Mouse (Mus musculus) stomach, postnatal 0 days (tissue): ENCODE results near the gene Urad. TPM values are rescaled to one million over a fixed set of nuclear protein-coding genes. Genes with fewer than 3 reads are reported as not detected.
A peak's percentile ranks its signal among the peaks of the same experiment; 100 is the strongest.

Source experiments
- ATAC-seq: fragments of 200-750 bp; cut with Nextera tagmentation; 2 replicates; pipeline ENCODE4 v1.8.0; 2017; ENCODE audit not compliant: low FRiP score, low TSS enrichment
- DNase-seq: peaks from one replicate; pipeline ENCODE4 v3.0.0-alpha.2; 2016; ENCODE audit warnings: low spot score
- H3K27ac ChIP-seq: fragments of 300-500 bp; sonication (generic); replicated peaks from 2 replicates; pipeline ENCODE4 v1.5.1; 2014; ENCODE audit warnings: mild to moderate bottlenecking, control low read depth
- H3K27me3 ChIP-seq: fragments of 300-500 bp; sonication (generic); 2 replicates; pipeline ENCODE4 v1.6.1; 2014; ENCODE audit warnings: low read length; ENCODE audit not compliant: control insufficient read depth, insufficient read depth
- H3K36me3 ChIP-seq: fragments of 300-500 bp; sonication (generic); 2 replicates; pipeline ENCODE4 v1.6.1; 2014; ENCODE audit warnings: low read length, mixed read lengths; ENCODE audit not compliant: control insufficient read depth, insufficient read depth
- H3K4me1 ChIP-seq: fragments of 300-500 bp; sonication (generic); replicated peaks from 2 replicates; pipeline ENCODE4 v1.6.1; 2014; ENCODE audit warnings: antibody characterized with exemption; ENCODE audit not compliant: control insufficient read depth, insufficient read depth
- H3K4me2 ChIP-seq: fragments of 300-500 bp; sonication (generic); replicated peaks from 2 replicates; pipeline ENCODE4 v1.6.1; 2014; ENCODE audit warnings: low read depth, mild to moderate bottlenecking, control low read depth, moderate library complexity
- H3K4me3 ChIP-seq: fragments of 300-500 bp; sonication (generic); 2 replicates; pipeline ENCODE4 v1.5.1; 2014; ENCODE audit warnings: low read depth, low read length, control low read depth
- H3K9ac ChIP-seq: fragments of 300-500 bp; sonication (generic); 2 replicates; pipeline ENCODE4 v1.6.1; 2014; ENCODE audit warnings: mild to moderate bottlenecking, low read length, control low read depth, mixed read lengths
- H3K9me3 ChIP-seq: fragments of 300-500 bp; sonication (generic); 2 replicates; pipeline ENCODE4 v1.6.1; 2016; ENCODE audit warnings: low read length; ENCODE audit not compliant: control insufficient read depth
- CTCF ChIP-seq: IDR thresholded peaks from 2 replicates; pipeline ENCODE4 v1.5.1; 2016; ENCODE audit warnings: antibody characterized with exemption, low read depth, mild to moderate bottlenecking, moderate library complexity
- EP300 ChIP-seq: optimal IDR thresholded peaks from 2 replicates; pipeline ENCODE3; 2016; ENCODE audit warnings: antibody characterized with exemption
- WGBS: fragments of 180-500 bp; shearing (Covaris S2); extraction: QIAGEN DNeasy Blood & Tissue Kit; methylation state at CpG from one replicate; pipeline ENCODE4 v1.1.7; 2014; 5-methylcytosine and 5-hydroxymethylcytosine counted together
- polyA plus RNA-seq: library from polyadenylated mRNA; unstranded; fragments of >200 nt; fragmentation: Nextera tagmentation; extraction: Ambion mirVana; gene quantifications from 2 replicates; pipeline ENCODE4 v1.2.1, GENCODE M21; 2015

The Urad gene
- polyA plus RNA-seq, 1 experiment from 2014 or later: not detected

GRCm38 (mm10) chr5:147332711-147333110 lies 10.5 kb upstream of the Urad start:
- H3K4me3 ChIP-seq: no peak overlapping the region
- no peak overlapping the region for H3K9ac ChIP-seq
- no peak for DNase-seq
- H3K27me3 ChIP-seq: no peaks in the 10 kb centered on the region
- no peak for TF ChIP-seq CTCF
- no peak for TF ChIP-seq EP300
- WGBS: 23% methylated on average over 7 of the region's 7 CpGs
- no peaks in the 10 kb centered on the region for H3K4me1 ChIP-seq
- H3K4me2 ChIP-seq: no peak overlapping the region
- no peak overlapping the region for H3K27ac ChIP-seq
- no peaks in the 10 kb centered on the region for H3K9me3 ChIP-seq
- no peaks in the 10 kb centered on the region for H3K36me3 ChIP-seq
- ATAC-seq: no peak

- no peak for DNase-seq
- no peaks in the 10 kb centered on the region for H3K36me3 ChIP-seq
- no peak overlapping the region for H3K27ac ChIP-seq
- no peaks in the 10 kb centered on the region for H3K9me3 ChIP-seq
- H3K27me3 ChIP-seq: no peaks in the 10 kb centered on the region
- no peak overlapping the region for H3K9ac ChIP-seq
- WGBS: 38% methylated on average over 2 of the region's 2 CpGs
- no peak overlapping the region for H3K4me2 ChIP-seq
- no peak for ATAC-seq
- TF ChIP-seq CTCF (peak; percentile 73), EP300 (no peak)
- H3K4me1 ChIP-seq: no peaks in the 10 kb centered on the region
- H3K4me3 ChIP-seq: no peak overlapping the region
These were observed 9.3 kb upstream of the Urad start for GRCm38 (mm10) chr5:147331547-147331946.

GRCm38 (mm10) chr5:147329946-147330345 lies 7.7 kb upstream of the Urad start:
- Histone ChIP-seq H3K27ac (no peak overlapping the region), H3K36me3 (no peaks in the 10 kb centered on the region), H3K9me3 (no peaks in the 10 kb centered on the region), H3K27me3 (no peaks in the 10 kb centered on the region), H3K4me1 (no peaks in the 10 kb centered on the region), H3K4me2 (no peak overlapping the region), H3K9ac (no peak overlapping the region), H3K4me3 (no peak overlapping the region)
- no peak for DNase-seq
- ATAC-seq: no peak
- TF ChIP-seq CTCF (no peak), EP300 (no peak)
- WGBS: 85% methylated on average over 11 of the region's 11 CpGs

GRCm38 (mm10) chr5:147327636-147328035 lies 5.4 kb upstream of the Urad start:
- no peak for TF ChIP-seq EP300
- peak; percentile 18; the same call in 1 of the 2 replicates for TF ChIP-seq CTCF
- no peak for DNase-seq
- no peak overlapping the region for H3K27ac ChIP-seq
- H3K36me3 ChIP-seq: no peaks in the 10 kb centered on the region
- H3K4me2 ChIP-seq: no peak overlapping the region
- ATAC-seq: no peak
- no peaks in the 10 kb centered on the region for H3K4me1 ChIP-seq
- H3K4me3 ChIP-seq: no peak overlapping the region
- H3K9me3 ChIP-seq: no peaks in the 10 kb centered on the region
- H3K9ac ChIP-seq: no peak overlapping the region
- WGBS: 89% methylated on average over 5 of the region's 5 CpGs
- H3K27me3 ChIP-seq: no peaks in the 10 kb centered on the region

GRCm38 (mm10) chr5:147325931-147326330 lies 3.7 kb upstream of the Urad start:
- no peak overlapping the region for H3K9ac ChIP-seq
- DNase-seq: no peak
- no peaks in the 10 kb centered on the region for H3K36me3 ChIP-seq
- no peaks in the 10 kb centered on the region for H3K9me3 ChIP-seq
- TF ChIP-seq EP300 (no peak), CTCF (no peak)
- 68% methylated on average over 11 of the region's 11 CpGs for WGBS
- ATAC-seq: no peak
- no peak overlapping the region for H3K4me2 ChIP-seq
- no peaks in the 10 kb centered on the region for H3K4me1 ChIP-seq
- H3K27ac ChIP-seq: no peak overlapping the region
- H3K27me3 ChIP-seq: no peaks in the 10 kb centered on the region
- no peak overlapping the region for H3K4me3 ChIP-seq

- ATAC-seq (0 out of 2 replicates have a peak, but pooled peaks have one; percentile 18), DNase-seq (peak; percentile 83)
- Histone ChIP-seq H3K4me3 (no peak overlapping the region), H3K9me3 (no peaks in the 10 kb centered on the region), H3K27ac (no peak overlapping the region), H3K9ac (no peak overlapping the region), H3K4me1 (no peaks in the 10 kb centered on the region), H3K4me2 (no peak overlapping the region), H3K27me3 (no peaks in the 10 kb centered on the region), H3K36me3 (no peaks in the 10 kb centered on the region)
- 14% methylated on average over 17 of the region's 17 CpGs for WGBS
- peak; percentile 90 for TF ChIP-seq CTCF
- no peak for TF ChIP-seq EP300
These were observed 1.1 kb upstream of the Urad start for GRCm38 (mm10) chr5:147323237-147323917.
